Mouse (Mus musculus): ENCODE results near the gene Rgp1. TPM values are rescaled to one million over a fixed set of nuclear protein-coding genes. Genes with fewer than 3 reads are reported as not detected.

The Rgp1 gene
- polyA plus RNA-seq, 1 experiment from 2014 or later, result 25.0 TPM

Small RNA genes lying within 50 kb of the gene (microRNA-seq; reads per million reads assigned to microRNA genes)
- gene Gm25262, result 0.59 reads per million

Other genes with a start within 250 kb of the Rgp1 start
- 12.9 and 15.1 TPM in 2 replicates for gene Rusc2, start 196.7 kb upstream of the Rgp1 start, polyA plus RNA-seq (2015; fragmentation: Nextera tagmentation; extraction: Ambion mirVana)
- gene Fam166b, start 149.6 kb upstream of the Rgp1 start, polyA plus RNA-seq (2015; fragmentation: Nextera tagmentation; extraction: Ambion mirVana), result 0.87 and 1.4 TPM in 2 replicates
- 2.2 and 3.4 TPM in 2 replicates for gene Tesk1, start 136.8 kb upstream of the Rgp1 start, polyA plus RNA-seq (2015; fragmentation: Nextera tagmentation; extraction: Ambion mirVana)
- gene Cd72, start 124.1 kb upstream of the Rgp1 start, polyA plus RNA-seq (2015; fragmentation: Nextera tagmentation; extraction: Ambion mirVana), result 2.0 and 3.0 TPM in 2 replicates
- 0.25 and 0.74 TPM in 2 replicates for gene Sit1, start 95.0 kb upstream of the Rgp1 start, polyA plus RNA-seq (2015; fragmentation: Nextera tagmentation; extraction: Ambion mirVana)
- gene Ccdc107, start 85.8 kb upstream of the Rgp1 start, polyA plus RNA-seq (2015; fragmentation: Nextera tagmentation; extraction: Ambion mirVana), result 73.7 and 73.8 TPM in 2 replicates
- 47.7 and 56.1 TPM in 2 replicates for gene Arhgef39, start 79.0 kb upstream of the Rgp1 start, polyA plus RNA-seq (2015; fragmentation: Nextera tagmentation; extraction: Ambion mirVana)
- gene Car9, start 71.7 kb upstream of the Rgp1 start, polyA plus RNA-seq (2015; fragmentation: Nextera tagmentation; extraction: Ambion mirVana), result 5.5 and 6.4 TPM in 2 replicates
- gene Tpm2, start 55.0 kb upstream of the Rgp1 start, polyA plus RNA-seq (2015; fragmentation: Nextera tagmentation; extraction: Ambion mirVana), result 203 and 218 TPM in 2 replicates
- 69.5 and 70.9 TPM in 2 replicates for gene Creb3, start 16.4 kb upstream of the Rgp1 start, polyA plus RNA-seq (2015; fragmentation: Nextera tagmentation; extraction: Ambion mirVana)
- gene Tln1, start 16.0 kb upstream of the Rgp1 start, polyA plus RNA-seq (2015; fragmentation: Nextera tagmentation; extraction: Ambion mirVana), result 68.7 and 84.9 TPM in 2 replicates
- gene Gba2, start 158 bp downstream of the Rgp1 start, polyA plus RNA-seq (2015; fragmentation: Nextera tagmentation; extraction: Ambion mirVana), result 21.0 and 21.3 TPM in 2 replicates
- gene Msmp, start 5.8 kb downstream of the Rgp1 start, polyA plus RNA-seq (2015; fragmentation: Nextera tagmentation; extraction: Ambion mirVana), result 0.38 and 1.1 TPM in 2 replicates
- 11.1 and 11.6 TPM in 2 replicates for gene Npr2, start 53.2 kb downstream of the Rgp1 start, polyA plus RNA-seq (2015; fragmentation: Nextera tagmentation; extraction: Ambion mirVana)
- gene Spag8, start 74.9 kb downstream of the Rgp1 start, polyA plus RNA-seq (2015; fragmentation: Nextera tagmentation; extraction: Ambion mirVana), result 9.0 and 9.6 TPM in 2 replicates
- 120 and 127 TPM in 2 replicates for gene Hint2, start 77.8 kb downstream of the Rgp1 start, polyA plus RNA-seq (2015; fragmentation: Nextera tagmentation; extraction: Ambion mirVana)
- gene Tmem8b, start 90.3 kb downstream of the Rgp1 start, polyA plus RNA-seq (2015; fragmentation: Nextera tagmentation; extraction: Ambion mirVana), result 4.8 and 5.4 TPM in 2 replicates
- gene Fam221b, start 90.4 kb downstream of the Rgp1 start, polyA plus RNA-seq (2015; fragmentation: Nextera tagmentation; extraction: Ambion mirVana), result 2.2 and 2.8 TPM in 2 replicates
- gene Olfr70, start 122.1 kb downstream of the Rgp1 start, polyA plus RNA-seq (2015; fragmentation: Nextera tagmentation; extraction: Ambion mirVana), result not detected in 2 replicates
- gene Olfr71, start 131.5 kb downstream of the Rgp1 start, polyA plus RNA-seq (2015; fragmentation: Nextera tagmentation; extraction: Ambion mirVana), result 0.08 and 0.16 TPM in 2 replicates
- gene Hrct1, start 148.5 kb downstream of the Rgp1 start, polyA plus RNA-seq (2015; fragmentation: Nextera tagmentation; extraction: Ambion mirVana), result 2.0 and 2.9 TPM in 2 replicates
- gene Spaar, start 151.3 kb downstream of the Rgp1 start, polyA plus RNA-seq (2015; fragmentation: Nextera tagmentation; extraction: Ambion mirVana), result 1.2 and 2.1 TPM in 2 replicates
- gene Olfr159, start 192.3 kb downstream of the Rgp1 start, polyA plus RNA-seq (2015; fragmentation: Nextera tagmentation; extraction: Ambion mirVana), result not detected in 2 replicates
- not detected in 2 replicates for gene Olfr156, start 245.2 kb downstream of the Rgp1 start, polyA plus RNA-seq (2015; fragmentation: Nextera tagmentation; extraction: Ambion mirVana)

Data from lung, embryonic 16.5 days (tissue).